Mouse (Mus musculus): Measurements from ENCODE around the gene Ereg. TPM values are rescaled to one million over a fixed set of nuclear protein-coding genes. Genes with fewer than 3 reads are reported as not detected.

Gene Ereg
- polyA plus RNA-seq, 1 experiment, result not detected

- H3K4me3 ChIP-seq (ENCODE audit: control insufficient read depth, low read depth, low read length), result no peak overlapping the region
- TF ChIP-seq CTCF (IDR thresholded peaks at IDR 0.05; ENCODE audit: control insufficient read depth, insufficient read depth, insufficient replicate concordance, low read depth, low read length) (no peak), POLR2A (IDR thresholded peaks at IDR 0.05; ENCODE audit: control insufficient read depth, low read depth, low read length) (no peak)
- no peaks in the 10 kb centered on the region for H3K27me3 ChIP-seq (ENCODE audit: control insufficient read depth, insufficient read depth, low read length)
- no peaks in the 10 kb centered on the region for H3K4me1 ChIP-seq (ENCODE audit: control insufficient read depth, insufficient read depth, low read length)
- H3K27ac ChIP-seq (ENCODE audit: control insufficient read depth, insufficient read depth, low read depth, low read length), result no peak overlapping the region
- H3K36me3 ChIP-seq (ENCODE audit: control insufficient read depth, insufficient read depth, low read length), result no peaks in the 10 kb centered on the region
These were observed 10.9 kb downstream of the Ereg start for GRCm38 (mm10) chr5:91085291-91085690.

- H3K27me3 ChIP-seq (ENCODE audit: control insufficient read depth, insufficient read depth, low read length), result no peaks in the 10 kb centered on the region
- H3K4me3 ChIP-seq (ENCODE audit: control insufficient read depth, low read depth, low read length), result no peak overlapping the region
- H3K4me1 ChIP-seq (ENCODE audit: control insufficient read depth, insufficient read depth, low read length), result no peaks in the 10 kb centered on the region
- no peak overlapping the region for H3K27ac ChIP-seq (ENCODE audit: control insufficient read depth, insufficient read depth, low read depth, low read length)
- H3K36me3 ChIP-seq (ENCODE audit: control insufficient read depth, insufficient read depth, low read length), result no peaks in the 10 kb centered on the region
- TF ChIP-seq POLR2A (IDR thresholded peaks at IDR 0.05; ENCODE audit: control insufficient read depth, low read depth, low read length) (no peak), CTCF (IDR thresholded peaks at IDR 0.05; ENCODE audit: control insufficient read depth, insufficient read depth, insufficient replicate concordance, low read depth, low read length) (no peak)
These were observed 15.9 kb downstream of the Ereg start for GRCm38 (mm10) chr5:91090301-91090700.

- Histone ChIP-seq H3K27me3 (ENCODE audit: control insufficient read depth, insufficient read depth, low read length) (no peaks in the 10 kb centered on the region), H3K4me1 (ENCODE audit: control insufficient read depth, insufficient read depth, low read length) (no peaks in the 10 kb centered on the region), H3K36me3 (ENCODE audit: control insufficient read depth, insufficient read depth, low read length) (no peaks in the 10 kb centered on the region), H3K4me3 (ENCODE audit: control insufficient read depth, low read depth, low read length) (no peak overlapping the region), H3K27ac (ENCODE audit: control insufficient read depth, insufficient read depth, low read depth, low read length) (no peak overlapping the region)
- TF ChIP-seq CTCF (IDR thresholded peaks at IDR 0.05; ENCODE audit: control insufficient read depth, insufficient read depth, insufficient replicate concordance, low read depth, low read length) (no peak), POLR2A (IDR thresholded peaks at IDR 0.05; ENCODE audit: control insufficient read depth, low read depth, low read length) (no peak)
These were observed 23.6 kb downstream of the Ereg start for GRCm38 (mm10) chr5:91097911-91098614.

GRCm38 (mm10) chr5:91101742-91102141 lies 27.3 kb downstream of the Ereg start:
- Histone ChIP-seq H3K4me1 (ENCODE audit: control insufficient read depth, insufficient read depth, low read length) (no peaks in the 10 kb centered on the region), H3K27me3 (ENCODE audit: control insufficient read depth, insufficient read depth, low read length) (no peaks in the 10 kb centered on the region), H3K27ac (ENCODE audit: control insufficient read depth, insufficient read depth, low read depth, low read length) (no peak overlapping the region), H3K4me3 (ENCODE audit: control insufficient read depth, low read depth, low read length) (no peak overlapping the region), H3K36me3 (ENCODE audit: control insufficient read depth, insufficient read depth, low read length) (no peaks in the 10 kb centered on the region)
- no peak for TF ChIP-seq CTCF (IDR thresholded peaks at IDR 0.05; ENCODE audit: control insufficient read depth, insufficient read depth, insufficient replicate concordance, low read depth, low read length)
- no peak for TF ChIP-seq POLR2A (IDR thresholded peaks at IDR 0.05; ENCODE audit: control insufficient read depth, low read depth, low read length)

- Histone ChIP-seq H3K4me1 (ENCODE audit: control insufficient read depth, insufficient read depth, low read length) (no peaks in the 10 kb centered on the region), H3K36me3 (ENCODE audit: control insufficient read depth, insufficient read depth, low read length) (no peaks in the 10 kb centered on the region), H3K4me3 (ENCODE audit: control insufficient read depth, low read depth, low read length) (no peak overlapping the region), H3K27me3 (ENCODE audit: control insufficient read depth, insufficient read depth, low read length) (no peaks in the 10 kb centered on the region), H3K27ac (ENCODE audit: control insufficient read depth, insufficient read depth, low read depth, low read length) (no peak overlapping the region)
- no peak for TF ChIP-seq CTCF (IDR thresholded peaks at IDR 0.05; ENCODE audit: control insufficient read depth, insufficient read depth, insufficient replicate concordance, low read depth, low read length)
- no peak for TF ChIP-seq POLR2A (IDR thresholded peaks at IDR 0.05; ENCODE audit: control insufficient read depth, low read depth, low read length)
These were observed 29.7 kb downstream of the Ereg start for GRCm38 (mm10) chr5:91103943-91104665.

- TF ChIP-seq CTCF (IDR thresholded peaks at IDR 0.05; ENCODE audit: control insufficient read depth, insufficient read depth, insufficient replicate concordance, low read depth, low read length) (no peak), POLR2A (IDR thresholded peaks at IDR 0.05; ENCODE audit: control insufficient read depth, low read depth, low read length) (no peak)
- Histone ChIP-seq H3K27me3 (ENCODE audit: control insufficient read depth, insufficient read depth, low read length) (no peaks in the 10 kb centered on the region), H3K4me3 (ENCODE audit: control insufficient read depth, low read depth, low read length) (no peak overlapping the region), H3K4me1 (ENCODE audit: control insufficient read depth, insufficient read depth, low read length) (no peaks in the 10 kb centered on the region), H3K36me3 (ENCODE audit: control insufficient read depth, insufficient read depth, low read length) (no peaks in the 10 kb centered on the region), H3K27ac (ENCODE audit: control insufficient read depth, insufficient read depth, low read depth, low read length) (no peak overlapping the region)
These were observed 31.8 kb downstream of the Ereg start for GRCm38 (mm10) chr5:91106248-91106647.

GRCm38 (mm10) chr5:91110023-91110670 lies 35.7 kb downstream of the Ereg start:
- TF ChIP-seq CTCF (IDR thresholded peaks at IDR 0.05; ENCODE audit: control insufficient read depth, insufficient read depth, insufficient replicate concordance, low read depth, low read length) (no peak), POLR2A (IDR thresholded peaks at IDR 0.05; ENCODE audit: control insufficient read depth, low read depth, low read length) (no peak)
- H3K27ac ChIP-seq (ENCODE audit: control insufficient read depth, insufficient read depth, low read depth, low read length), result no peak overlapping the region
- H3K4me3 ChIP-seq (ENCODE audit: control insufficient read depth, low read depth, low read length), result no peak overlapping the region
- H3K36me3 ChIP-seq (ENCODE audit: control insufficient read depth, insufficient read depth, low read length), result no peaks in the 10 kb centered on the region
- H3K27me3 ChIP-seq (ENCODE audit: control insufficient read depth, insufficient read depth, low read length), result no peaks in the 10 kb centered on the region
- H3K4me1 ChIP-seq (ENCODE audit: control insufficient read depth, insufficient read depth, low read length), result no peaks in the 10 kb centered on the region

Data from testis, adult 2 months (tissue).